Mouse (Mus musculus) right cerebral cortex, adult 2 months (tissue): ENCODE results near the gene Lasp1.
A peak's percentile ranks its signal among the peaks of the same experiment; 100 is the strongest.
"Not testable (repeated sequence)": the region's sequence is repeated elsewhere in the genome, so short reads cannot be mapped to it uniquely, and the experiment has no call there.

Experiments
- DNase-seq, 2 experiments: peaks; one replicate each; pipeline ENCODE4 v3.0.0; 2021 to 2022; ENCODE audit warnings: low spot score in 2 of 2

Gene Lasp1

DNA sequence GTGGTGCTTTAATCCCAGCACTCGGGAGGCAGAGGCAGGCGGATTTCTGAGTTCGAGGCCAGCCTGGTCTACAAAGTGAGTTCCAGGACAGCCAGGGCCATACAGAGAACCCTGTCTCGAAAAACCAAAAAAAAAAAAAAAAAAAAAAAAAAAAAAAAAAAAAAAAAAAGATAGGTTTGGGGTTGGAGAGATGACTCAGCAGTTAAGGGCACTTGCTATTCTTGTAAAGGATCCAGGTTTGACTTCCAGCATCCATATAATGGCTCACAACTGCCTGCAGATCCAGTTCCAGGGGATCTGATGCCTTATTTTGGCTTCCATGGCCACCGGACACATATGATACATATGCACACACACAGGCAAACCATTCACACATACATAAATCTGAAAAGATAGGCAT lies 73.6 kb downstream of the Lasp1 start:
- not testable (repeated sequence) for DNase-seq

DNA sequence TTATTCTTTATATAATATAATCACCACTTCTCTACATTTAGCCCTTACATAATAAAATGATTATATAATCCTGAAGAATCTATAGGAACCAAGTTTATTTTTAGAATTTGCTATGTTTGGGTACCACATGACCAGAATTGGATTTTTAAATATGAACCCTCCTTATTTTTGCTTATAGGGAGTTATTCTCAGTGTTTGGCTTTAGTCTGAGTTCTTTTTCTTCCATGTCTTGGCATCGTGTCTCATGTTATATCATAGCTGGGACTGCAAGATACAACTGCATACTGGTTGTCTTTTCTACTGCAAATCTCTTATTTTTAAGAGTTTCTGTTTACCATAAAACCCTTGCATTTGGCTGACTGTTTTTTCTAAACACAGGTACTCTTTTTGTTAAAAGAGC lies 75.6 kb downstream of the Lasp1 start:
- DNase-seq, result no peak

DNA sequence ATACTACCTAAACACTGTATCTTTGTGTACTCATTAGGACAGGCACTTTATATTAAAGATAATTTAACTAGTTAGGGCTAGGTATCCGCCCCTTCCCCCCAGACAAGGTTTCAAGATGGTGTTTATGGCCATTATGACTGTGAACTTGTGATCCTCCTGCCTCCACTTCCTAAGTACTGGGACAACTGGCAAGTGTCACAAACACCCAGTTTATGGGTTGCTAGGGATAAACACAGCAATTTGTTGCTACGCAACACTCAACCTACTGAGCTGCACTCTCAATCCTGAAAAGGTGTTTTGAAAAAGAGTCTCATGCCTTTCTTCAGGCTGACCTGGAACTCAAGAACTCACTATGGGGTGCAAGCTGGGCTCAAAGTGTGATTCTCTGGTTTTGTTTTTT lies 78.5 kb downstream of the Lasp1 start:
- DNase-seq, result no peak

DNA sequence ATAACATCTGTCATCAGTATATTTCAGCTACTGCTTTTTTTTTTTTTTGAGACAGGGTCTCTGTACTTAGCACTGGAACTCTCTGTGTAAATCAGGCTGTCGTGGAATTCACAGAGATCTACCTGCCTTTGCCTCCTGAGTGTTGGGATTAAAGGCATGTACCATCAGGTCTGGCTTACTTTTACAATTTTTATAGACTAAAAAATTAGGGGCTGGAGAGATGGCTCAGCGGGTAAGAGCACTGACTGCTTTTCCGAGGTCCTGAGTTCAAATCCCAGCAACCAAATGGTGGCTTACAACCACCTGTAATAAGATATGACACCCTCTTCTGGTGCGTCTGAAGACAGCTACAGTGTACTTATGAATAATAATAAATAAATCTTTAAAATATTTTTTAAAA lies 81.6 kb downstream of the Lasp1 start:
- DNase-seq, result no peak

DNA sequence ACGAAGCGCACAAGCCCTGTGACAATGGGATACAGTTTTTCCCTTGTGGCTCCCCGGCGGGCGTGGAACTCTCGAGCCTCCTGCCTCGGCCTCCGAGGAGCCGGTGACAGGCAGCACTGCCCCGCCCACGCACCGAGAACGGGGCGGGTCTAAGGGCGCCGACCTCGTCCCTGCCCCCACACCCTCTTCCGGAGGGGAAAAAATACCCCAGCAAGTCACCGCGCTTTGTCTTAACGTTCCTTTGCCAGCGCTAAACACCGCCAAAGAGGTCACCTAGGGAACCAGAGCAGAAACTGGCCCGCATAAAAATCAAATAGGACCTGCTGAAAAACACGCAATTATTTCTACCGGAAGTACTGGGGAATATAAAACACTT lies 84.7 kb downstream of the Lasp1 start:
- DNase-seq, result peak; percentile 53 to 59

DNA sequence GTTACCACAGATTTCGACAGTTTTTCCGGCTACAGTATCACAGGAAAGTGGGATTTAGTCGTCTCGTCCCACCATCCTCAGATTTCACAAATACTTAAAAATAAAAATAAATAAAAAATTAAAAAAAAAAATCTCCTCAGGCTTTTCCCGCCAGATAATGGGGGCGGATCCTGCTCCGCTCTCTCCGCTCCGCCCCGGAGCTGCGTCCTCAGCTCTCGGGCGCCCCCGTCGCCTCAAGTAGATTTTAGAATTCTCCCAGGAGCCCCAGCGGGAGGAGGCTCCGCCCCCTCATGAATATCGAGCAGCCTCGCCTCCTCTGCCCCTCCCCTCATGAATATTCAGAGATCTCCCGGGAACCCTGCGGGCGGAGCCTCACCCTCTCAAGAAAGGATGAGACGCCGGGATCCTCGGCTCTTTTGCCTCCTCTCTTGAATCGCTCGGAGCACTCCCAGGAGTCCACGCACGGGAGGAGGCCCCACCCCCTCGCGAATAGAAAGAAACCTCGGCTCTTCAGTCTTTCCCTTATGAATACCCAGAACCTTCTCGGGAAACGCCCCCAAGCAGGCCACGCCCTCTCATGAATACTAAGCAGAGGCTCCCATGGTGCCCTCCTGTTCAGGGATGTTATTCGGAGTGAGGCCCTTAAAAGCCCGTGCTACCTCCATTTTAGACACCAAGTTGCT lies 85.3 kb downstream of the Lasp1 start, which contains the start of gene Fbxo47:
TSS of gene Fbxo47 (minus strand) at position 237 of the 683 bp plus-strand sequence.
- DNase-seq, result peak; percentile 94 to 97

DNA sequence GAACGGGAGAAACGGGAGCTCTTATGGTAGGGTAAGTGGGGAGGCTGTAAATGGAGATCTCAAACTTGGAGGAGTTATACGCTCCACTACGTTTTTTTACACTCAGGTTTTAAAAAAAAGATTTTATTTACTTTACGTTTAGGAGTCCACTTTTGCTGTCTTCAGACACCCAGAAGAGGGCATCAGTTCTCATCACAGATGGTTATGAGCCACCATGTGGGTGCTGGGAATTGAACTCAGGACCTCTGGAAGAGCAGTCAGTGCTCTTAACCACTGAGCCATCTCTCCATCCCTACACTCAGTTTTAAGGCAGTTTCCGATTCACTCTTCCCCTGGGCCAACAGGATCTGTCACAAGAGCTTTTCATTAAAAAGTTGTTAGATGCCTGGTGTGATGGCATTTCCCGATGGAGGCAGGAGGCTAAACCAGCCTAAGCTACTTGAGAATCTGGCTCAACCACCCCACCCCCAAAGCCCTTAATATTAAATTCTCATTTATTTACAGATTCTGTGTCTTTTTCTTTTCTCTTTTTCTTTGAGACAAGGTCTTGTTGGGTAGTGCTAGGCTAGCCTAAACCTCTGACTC lies 85.9 kb downstream of the Lasp1 start:
- DNase-seq, result peak in 1 of 2 experiments; percentile 12

DNA sequence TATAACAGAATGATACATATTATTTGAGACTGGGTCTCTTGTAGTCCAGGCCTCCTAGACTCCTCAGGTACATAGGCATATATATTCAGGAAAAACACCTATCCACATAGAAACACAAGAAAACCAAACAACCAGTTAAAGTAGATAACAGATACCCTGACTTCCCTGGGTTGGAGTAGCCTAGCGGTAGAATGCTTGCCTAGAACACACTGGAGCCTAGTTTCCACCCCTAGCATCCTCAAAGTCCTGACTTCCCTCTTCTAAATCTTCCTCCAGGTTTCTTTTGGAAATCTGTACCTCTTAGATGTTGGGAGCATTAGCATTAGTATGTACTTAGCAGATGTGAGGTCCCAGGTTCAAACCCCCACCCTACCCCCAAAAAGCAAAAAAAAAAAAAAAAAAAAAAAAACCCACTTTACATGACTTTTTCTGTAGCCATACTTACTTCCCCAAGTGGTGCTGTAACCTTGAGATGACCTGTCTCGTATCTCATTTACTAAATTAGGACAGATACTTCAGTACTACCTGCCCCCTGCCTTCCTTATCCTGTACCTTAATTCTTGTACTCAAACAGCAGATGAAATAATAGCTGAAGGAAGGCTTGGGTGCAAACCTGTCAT lies 86.6 kb downstream of the Lasp1 start:
- no peak for DNase-seq
